Mouse (Mus musculus) ZHBTc4 (cell line): ENCODE measurements at regions not wholly inside any gene's neighbourhood (a gene's known extent, or its start where the extent isn't known, plus 50 kb on each side); places are given as distances from the start of the nearest gene placed in this dataset.

ENCODE experiments used
- DNase-seq: peaks from one replicate; pipeline ENCODE4 v3.0.0-alpha.2; 2011; ENCODE audit warnings: low read depth, low spot score

GRCm38 (mm10) chr13:51227836-51228235 is 57.0 kb downstream of the Nxnl2 start:
- no peak for DNase-seq

DNA sequence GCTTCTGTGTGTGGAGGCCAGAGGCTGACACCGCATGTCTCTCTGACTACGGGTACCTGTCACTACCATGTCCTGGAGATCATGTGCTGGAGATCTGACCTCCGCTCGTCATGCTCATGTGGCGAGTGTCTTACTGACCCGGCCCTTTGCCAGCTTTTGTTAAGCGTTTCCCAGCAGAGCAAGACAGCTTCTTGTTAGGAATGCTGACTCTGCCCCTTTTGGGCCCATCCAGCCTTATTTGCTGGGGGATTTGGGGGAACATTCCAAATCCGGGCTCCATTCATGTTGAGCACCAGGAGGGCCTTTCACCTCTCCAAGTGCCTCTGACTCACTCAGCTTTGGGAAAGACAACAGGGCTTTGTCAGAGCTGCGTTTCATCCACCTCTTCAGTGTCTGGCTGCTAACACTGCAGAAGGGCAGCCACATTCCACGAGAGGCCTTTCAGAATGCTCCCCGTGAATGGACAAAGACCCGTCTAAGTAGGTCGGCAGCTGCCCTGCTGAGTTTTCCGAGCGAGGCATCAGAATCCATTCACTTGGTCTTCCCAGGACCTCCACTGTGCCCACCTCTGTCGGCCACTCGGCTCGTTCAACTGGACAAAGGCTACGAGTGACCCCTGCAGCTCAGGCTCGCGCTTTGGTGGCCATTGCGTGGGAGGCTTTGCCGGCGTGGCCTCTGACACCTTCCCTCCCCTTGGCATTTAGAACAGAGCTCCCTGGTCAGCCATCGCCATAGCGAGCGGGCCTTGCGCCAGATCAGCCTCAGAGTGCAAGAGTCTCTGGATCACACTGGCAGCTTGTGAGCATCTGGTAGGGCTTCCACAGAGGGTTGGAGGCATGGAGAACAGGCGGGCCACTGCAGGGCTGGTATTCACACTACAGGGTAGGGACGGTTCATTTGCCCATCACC is 58.3 kb downstream of the Nxnl2 start:
- DNase-seq = no peak

- DNase-seq = no peak
Observed at GRCm38 (mm10) chr13:51229862-51230261, 59.0 kb downstream of the Nxnl2 start.

DNA sequence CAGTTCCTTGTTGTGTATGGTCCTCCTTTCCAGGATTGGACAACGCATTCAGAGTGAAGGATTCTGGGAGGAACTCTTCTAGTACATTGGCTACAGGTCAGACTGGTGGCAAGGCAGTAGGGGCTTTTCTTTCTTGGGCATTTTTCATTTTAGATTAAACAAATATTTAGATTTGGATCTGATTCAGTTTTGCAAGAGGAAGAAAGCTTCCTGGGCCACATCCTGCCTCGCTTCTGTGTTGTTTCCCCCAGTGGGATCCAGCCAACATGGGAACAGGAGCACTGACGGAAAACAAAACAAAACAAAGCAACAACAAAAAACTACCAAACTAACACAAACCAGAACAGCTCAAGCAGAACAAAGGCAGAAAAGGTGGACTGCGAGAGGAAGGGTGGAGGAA is 60.8 kb downstream of the Nxnl2 start:
- no peak for DNase-seq

DNA sequence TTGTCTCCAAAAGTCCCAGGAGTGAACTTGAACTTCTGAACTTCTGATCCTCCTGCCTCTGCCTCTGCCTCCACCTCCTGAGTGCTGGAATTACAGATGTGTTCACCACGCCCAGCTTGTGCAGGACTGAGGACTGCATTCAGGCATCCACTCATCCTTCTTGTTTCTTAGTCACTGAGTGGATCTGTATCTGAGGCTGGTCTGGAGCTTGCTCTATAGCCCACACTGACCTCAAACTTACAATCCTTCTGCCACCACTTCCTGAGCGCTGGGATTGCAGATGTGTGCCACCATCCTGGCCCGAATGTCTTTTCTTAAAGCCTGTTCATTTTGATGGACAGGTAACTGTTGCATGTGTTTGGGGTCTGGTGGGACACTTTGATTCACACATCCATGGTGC is 76.6 kb downstream of the Nxnl2 start:
- no peak for DNase-seq

DNA sequence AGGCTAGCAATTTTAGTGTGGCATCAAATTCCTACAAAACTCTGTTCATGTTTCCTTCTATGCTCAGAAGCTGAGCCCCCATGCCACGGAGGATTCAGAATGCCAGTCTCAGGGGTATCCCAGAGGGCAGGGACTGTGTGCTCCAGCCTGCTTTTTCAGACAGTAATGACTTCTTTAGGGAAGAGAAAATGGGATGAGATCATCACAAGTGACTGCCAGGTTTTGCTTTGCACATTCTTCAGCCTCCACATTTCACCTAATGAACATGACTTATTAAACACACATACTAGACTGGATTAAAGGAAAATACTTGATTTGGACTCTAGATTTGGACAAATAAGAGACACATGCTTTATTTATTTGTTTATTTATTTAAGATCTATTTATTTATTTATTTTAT is 82.5 kb downstream of the Nxnl2 start:
- DNase-seq = no peak

DNA sequence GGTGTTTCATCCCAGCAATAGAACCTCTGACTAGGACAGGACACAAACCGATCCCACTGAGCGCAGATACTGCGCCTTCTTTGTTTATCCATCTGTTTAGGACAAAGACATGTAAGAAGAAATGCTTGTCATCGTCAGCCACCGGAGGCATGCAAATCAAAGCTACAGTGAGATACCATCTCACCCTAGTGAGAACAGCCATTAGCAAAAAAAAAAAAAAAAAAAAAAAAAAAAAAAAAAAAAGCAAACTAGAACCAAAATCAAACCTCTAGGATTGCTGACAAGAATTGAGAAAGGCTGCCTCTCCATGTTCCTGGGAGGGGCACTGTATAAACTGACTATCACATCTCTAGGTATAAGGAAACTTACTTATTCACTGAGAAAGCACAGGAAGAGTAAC is 84.9 kb downstream of the Nxnl2 start:
- DNase-seq = no peak

DNA sequence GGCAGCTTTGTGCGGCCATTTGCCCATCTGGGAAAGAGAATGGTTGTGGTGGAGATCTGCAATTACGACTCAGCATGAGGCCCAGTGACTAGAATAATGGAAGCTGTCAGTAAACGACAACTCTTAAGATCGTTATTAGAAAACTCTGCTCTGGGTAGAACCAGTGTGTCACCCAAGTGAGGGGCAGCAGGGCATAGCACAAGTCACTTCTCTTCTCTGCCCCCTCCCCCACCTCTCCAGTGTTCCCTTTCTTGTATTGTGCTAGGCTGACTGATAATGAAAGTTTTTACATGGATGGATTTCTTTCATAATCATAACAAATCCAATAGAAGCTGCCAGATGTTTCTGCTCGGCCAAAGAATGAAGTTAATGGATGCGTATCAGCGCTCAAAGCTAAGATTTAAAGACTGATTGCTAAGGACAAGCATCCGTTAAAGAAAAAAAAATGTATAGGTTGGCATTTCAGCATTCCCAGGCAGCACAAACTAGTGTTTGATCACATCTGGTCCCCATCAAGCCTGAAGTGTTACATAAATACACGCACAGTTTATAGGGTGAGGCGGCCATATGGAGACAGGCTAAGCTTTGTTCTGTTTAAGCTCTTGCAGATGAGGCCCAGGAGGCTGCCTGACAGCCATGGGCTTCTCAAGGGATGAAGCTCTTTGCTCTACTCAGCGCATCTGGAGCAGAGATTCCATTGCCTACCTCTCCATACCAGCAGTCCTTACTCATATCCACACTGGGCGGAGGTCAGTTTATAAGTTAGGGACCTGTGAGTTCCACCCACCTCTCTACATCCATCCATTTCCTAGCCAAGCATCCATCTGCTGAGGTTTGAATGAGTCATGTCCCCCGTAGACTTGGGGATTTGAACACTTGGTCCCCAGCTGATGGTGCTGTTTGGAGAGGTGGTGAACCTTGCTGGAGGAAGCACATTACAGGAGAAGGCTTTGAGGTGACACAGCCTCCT is 88.2 kb downstream of the Nxnl2 start:
- DNase-seq = peak; percentile 9

- no peak for DNase-seq
Observed at GRCm38 (mm10) chr13:51261619-51262018, 90.8 kb downstream of the Nxnl2 start.

GRCm38 (mm10) chr13:51272786-51273185 is 102.0 kb downstream of the Nxnl2 start:
- no peak for DNase-seq

DNA sequence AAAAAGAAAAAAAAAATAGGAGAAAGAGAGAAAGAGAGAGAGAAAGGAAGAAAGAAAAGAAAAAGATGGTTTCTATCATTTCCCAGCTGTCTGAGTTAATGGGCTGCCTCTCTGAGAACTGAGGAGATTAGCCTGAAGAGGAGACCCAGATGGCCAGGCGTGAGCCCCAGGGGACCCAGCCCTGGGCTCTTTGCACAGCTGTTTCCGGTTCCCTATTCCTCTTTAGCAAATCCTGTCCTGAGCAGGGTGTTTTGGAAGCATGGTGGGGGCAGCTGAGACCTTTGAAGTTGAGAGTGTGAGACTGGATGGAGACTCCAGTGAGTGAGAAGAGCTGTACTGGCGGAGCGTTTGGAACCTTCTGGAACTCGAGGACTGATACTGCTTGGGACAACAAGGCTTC is 103.8 kb downstream of the Nxnl2 start:
- no peak for DNase-seq

DNA sequence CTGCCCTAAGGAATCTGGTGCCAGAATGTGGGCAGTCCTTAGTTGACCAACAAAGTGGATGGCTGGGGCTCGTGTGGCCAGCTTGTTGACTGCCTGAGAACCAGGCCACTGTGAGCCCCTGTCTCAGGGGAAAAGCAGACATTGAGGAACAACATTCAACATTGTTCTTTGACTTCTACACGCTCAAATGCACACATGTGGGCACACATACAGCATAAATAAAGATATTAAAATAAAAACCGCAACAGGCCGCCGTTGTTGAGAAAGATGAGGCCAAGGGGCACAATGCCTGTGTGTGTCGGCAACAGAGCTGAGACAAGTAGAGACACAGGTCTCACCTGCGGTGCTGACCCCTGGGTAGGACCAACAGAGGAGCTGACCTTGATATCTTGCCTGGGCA is 105.8 kb downstream of the Nxnl2 start:
- no peak for DNase-seq

GRCm38 (mm10) chr13:51277515-51277914 is 106.7 kb downstream of the Nxnl2 start:
- DNase-seq = no peak

DNA sequence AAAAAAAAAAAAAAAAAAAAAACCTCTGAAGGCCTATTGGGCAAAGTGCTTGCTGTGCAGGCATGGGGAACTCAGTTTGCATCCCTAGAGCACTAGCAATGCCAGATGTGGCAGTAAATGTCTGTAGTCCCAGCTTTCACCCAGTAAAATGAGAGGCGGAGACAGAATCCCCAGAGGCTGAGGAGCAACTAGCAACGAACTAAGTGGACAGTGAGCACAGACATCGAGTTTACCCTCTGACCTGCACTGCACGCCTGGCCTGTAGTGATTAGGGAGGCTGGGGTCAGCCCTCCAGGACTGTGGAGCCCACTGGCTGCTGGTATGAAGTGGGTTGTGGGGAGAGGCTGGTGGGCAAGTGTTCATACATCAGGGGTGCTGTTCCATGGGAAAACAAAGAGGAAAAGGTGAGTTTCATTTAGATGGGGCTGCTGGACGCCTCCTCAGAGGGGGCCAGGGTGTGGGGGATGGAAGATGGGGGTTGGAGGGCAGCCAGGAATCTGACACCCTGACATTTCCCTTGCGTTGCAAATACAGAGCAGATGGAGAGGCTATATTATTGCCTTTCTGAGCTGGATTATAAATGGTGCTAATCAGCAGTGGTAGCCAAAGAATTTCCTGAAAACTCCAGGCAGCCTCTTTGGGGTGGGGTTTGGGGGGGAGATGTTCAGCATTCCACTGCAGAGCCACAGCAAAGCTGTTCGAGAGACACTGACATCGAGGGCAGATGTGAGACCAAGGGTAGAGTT is 109.0 kb downstream of the Nxnl2 start:
- no peak for DNase-seq

DNA sequence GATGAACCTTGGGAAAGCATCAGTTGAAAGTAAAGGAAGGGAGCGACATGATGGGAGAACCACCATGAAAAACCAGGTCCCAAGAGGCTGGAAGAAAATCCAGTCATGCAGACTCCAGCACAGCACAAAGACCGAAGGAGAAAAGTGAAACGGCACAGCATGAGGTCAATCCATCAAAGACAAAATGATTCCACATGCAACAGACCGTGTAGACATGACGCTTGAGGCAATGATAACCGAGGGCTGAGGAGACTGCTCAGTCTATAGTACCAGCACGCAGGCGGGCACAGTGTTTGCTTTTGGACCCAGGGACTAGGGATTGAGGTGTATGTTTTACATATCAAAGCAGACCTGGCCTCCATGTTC is 109.5 kb downstream of the Nxnl2 start:
- DNase-seq = no peak

DNA sequence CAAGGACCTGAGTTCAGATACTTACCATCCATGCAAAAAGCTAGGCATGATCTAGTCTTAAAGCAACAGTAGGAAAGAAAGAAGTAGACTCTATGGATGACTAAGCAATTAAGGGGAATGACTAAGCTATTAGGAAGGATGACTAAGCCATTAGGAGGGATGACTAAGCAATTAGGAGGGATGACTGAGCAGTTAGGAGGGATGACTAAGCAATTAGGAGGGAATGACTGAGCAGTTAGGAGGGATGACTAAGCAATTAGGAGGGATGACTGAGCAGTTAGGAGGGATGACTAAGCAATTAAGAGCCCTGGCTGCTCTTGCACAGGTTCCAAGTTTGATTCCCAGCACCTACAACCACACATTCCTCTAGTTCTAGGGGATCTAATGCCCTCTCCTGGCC is 113.9 kb downstream of the Nxnl2 start:
- no peak for DNase-seq

GRCm38 (mm10) chr13:51289442-51289841 is 118.6 kb downstream of the Nxnl2 start:
- DNase-seq = no peak

DNA sequence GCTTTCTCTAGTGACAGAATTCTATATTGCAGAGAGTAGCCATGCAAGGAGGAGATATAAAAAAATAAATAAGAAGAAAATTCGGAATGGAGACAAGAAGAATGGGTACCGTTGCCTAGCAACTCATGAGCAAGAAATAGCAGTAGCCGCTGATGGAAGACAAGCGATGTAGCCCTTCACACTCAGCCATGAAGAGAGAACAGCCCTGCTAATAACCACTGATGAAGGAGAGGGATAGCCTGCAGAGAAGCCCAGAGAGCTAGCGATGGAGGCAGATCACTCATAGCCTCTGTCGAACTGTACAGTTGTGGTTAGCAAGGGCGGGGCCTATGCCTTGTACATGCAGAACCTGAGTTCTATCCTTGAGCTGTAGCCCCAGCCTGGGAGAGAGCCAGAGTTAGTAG is 118.4 kb upstream of the S1pr3 start:
- DNase-seq = no peak

- no peak for DNase-seq
Observed at GRCm38 (mm10) chr13:51290926-51291325, 117.5 kb upstream of the S1pr3 start.

DNA sequence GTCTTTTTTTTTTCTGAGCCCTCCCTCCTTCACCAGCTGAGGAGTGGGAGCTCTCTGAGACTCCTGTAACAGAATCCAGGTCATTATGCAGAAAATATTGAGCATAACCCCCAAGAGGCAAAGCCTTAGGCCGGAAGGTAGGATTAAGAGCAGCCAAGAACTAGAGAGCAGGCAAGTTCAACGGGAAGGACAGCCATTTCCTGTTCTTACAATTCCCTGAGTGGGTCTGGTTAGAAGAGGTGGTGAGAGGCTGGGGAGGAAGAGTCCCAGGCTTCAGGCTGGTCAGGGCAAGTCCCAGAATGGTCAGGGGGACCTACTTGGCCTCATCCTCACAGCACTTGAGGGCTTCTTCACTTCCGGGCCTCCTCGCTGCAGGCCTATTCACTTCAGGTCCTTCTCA is 115.4 kb upstream of the S1pr3 start:
- no peak for DNase-seq

- no peak for DNase-seq
Observed at GRCm38 (mm10) chr13:51295872-51296271, 112.6 kb upstream of the S1pr3 start.
